Mouse (Mus musculus) liver, embryonic 14.5 days (tissue): ENCODE results near the gene Pold2.

ENCODE experiments used
- CTCF ChIP-seq: IDR thresholded peaks from 2 replicates; pipeline ENCODE4 v1.5.1; 2016; ENCODE audit warnings: antibody characterized with exemption, low read depth, control low read depth
- EP300 ChIP-seq: IDR thresholded peaks from 2 replicates; pipeline ENCODE4 v1.6.1; 2016; ENCODE audit warnings: antibody characterized with exemption, low read depth

DNA sequence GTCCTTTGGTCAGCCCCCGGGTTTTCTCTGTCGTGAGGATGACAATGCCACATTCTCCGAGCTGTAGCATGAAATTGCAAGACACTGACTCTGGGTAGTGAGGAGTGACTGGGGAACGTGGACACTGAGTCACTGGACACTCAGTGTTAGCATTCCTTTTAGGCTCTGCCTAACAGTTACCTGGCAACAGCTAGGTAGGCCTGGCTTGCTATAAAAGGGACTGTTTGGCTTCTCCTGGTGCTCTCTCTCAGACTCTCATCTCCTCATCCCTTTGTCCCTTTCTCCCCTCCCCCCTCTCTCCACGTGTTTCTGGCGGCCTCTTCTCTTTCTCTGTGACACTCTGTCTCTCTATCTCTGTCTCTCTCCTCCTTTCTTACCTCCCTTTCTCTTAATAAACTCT is 24.3 kb upstream of the Pold2 start:
- TF ChIP-seq CTCF, result no peak
- no peak for TF ChIP-seq EP300
